Mouse (Mus musculus) neural tube, embryonic 14.5 days (tissue): ENCODE measurements at regions not wholly inside any gene's neighbourhood (a gene's known extent, or its start where the extent isn't known, plus 50 kb on each side); places are given as distances from the start of the nearest gene placed in this dataset. TPM values are rescaled to one million over a fixed set of nuclear protein-coding genes. Genes with fewer than 3 reads are reported as not detected.

Experiments used
- ATAC-seq: fragments of 200-750 bp; cut with Nextera tagmentation; 2 replicates; pipeline ENCODE4 v1.8.0; 2017; ENCODE audit warnings: low read depth, mild to moderate bottlenecking, moderate TSS enrichment, moderate library complexity
- H3K27ac ChIP-seq: fragments of 300-500 bp; sonication (generic); 2 replicates; pipeline ENCODE4 v1.5.1; 2014; ENCODE audit warnings: low read depth, mild to moderate bottlenecking, control low read depth, low read length, moderate library complexity, mixed read lengths
- H3K27me3 ChIP-seq: fragments of 300-500 bp; sonication (generic); 2 replicates; pipeline ENCODE4 v1.6.1; 2014; ENCODE audit warnings: low read length; ENCODE audit not compliant: control insufficient read depth, insufficient read depth
- H3K36me3 ChIP-seq: fragments of 300-500 bp; sonication (generic); 2 replicates; pipeline ENCODE4 v1.6.1; 2014; ENCODE audit warnings: low read length, mixed read lengths; ENCODE audit not compliant: control insufficient read depth, insufficient read depth
- H3K4me1 ChIP-seq: fragments of 300-500 bp; sonication (generic); 2 replicates; pipeline ENCODE4 v1.6.1; 2014; ENCODE audit warnings: low read length; ENCODE audit not compliant: control insufficient read depth, insufficient read depth
- H3K4me2 ChIP-seq: fragments of 300-500 bp; sonication (generic); 2 replicates; pipeline ENCODE4 v1.6.1; 2014; ENCODE audit warnings: mild to moderate bottlenecking, low read depth, low read length, control low read depth
- H3K4me3 ChIP-seq: fragments of 300-500 bp; sonication (generic); 2 replicates; pipeline ENCODE4 v1.5.1; 2014; ENCODE audit warnings: low read depth, low read length, control low read depth, mixed read lengths
- H3K9ac ChIP-seq: fragments of 300-500 bp; sonication (generic); replicated peaks from 2 replicates; pipeline ENCODE4 v1.6.1; 2014; ENCODE audit warnings: low read depth, mild to moderate bottlenecking, control low read depth, low read length, mixed read lengths
- H3K9me3 ChIP-seq: fragments of 300-500 bp; sonication (generic); 2 replicates; pipeline ENCODE4 v1.6.1; 2016; ENCODE audit warnings: low read length; ENCODE audit not compliant: control insufficient read depth
- WGBS: fragments of 180-500 bp; shearing (Covaris S2); extraction: QIAGEN DNeasy Blood & Tissue Kit; methylation state at CpG from one replicate; pipeline ENCODE4 v1.1.7; 2014; 5-methylcytosine and 5-hydroxymethylcytosine counted together
- microRNA-seq: library from miRNA; unstranded; fragments of <30 nt; microRNA quantifications from one replicate; pipeline ENCODE4, GENCODE M21; 2016

GRCm38 (mm10) chr1:136782261-136782660 lies 157.6 kb downstream of the Zfp281 start:
- peak overlapping the region; percentile 27; the same call in 1 of the 2 replicates for H3K4me3 ChIP-seq
- peak overlapping the region; percentile 43 for H3K4me2 ChIP-seq
- 2% methylated on average over 10 of the region's 10 CpGs for WGBS
- peaks cover 21% of the 10 kb centered on the region for H3K4me1 ChIP-seq
- H3K27me3 ChIP-seq: no peaks in the 10 kb centered on the region
- H3K9me3 ChIP-seq: no peaks in the 10 kb centered on the region
- ATAC-seq: peak; percentile 50; the same call in 1 of the 2 replicates
- H3K27ac ChIP-seq: no peak overlapping the region
- H3K36me3 ChIP-seq: no peaks in the 10 kb centered on the region
- no peak overlapping the region for H3K9ac ChIP-seq

GRCm38 (mm10) chr1:136784178-136784577 lies 159.5 kb downstream of the Zfp281 start:
- ATAC-seq: no peak
- no peak overlapping the region for H3K4me3 ChIP-seq
- no peaks in the 10 kb centered on the region for H3K36me3 ChIP-seq
- H3K9me3 ChIP-seq: no peaks in the 10 kb centered on the region
- no peaks in the 10 kb centered on the region for H3K27me3 ChIP-seq
- no peak overlapping the region for H3K27ac ChIP-seq
- no peak overlapping the region for H3K4me2 ChIP-seq
- 61% methylated on average over 9 of the region's 9 CpGs for WGBS
- no peak overlapping the region for H3K9ac ChIP-seq
- H3K4me1 ChIP-seq: peaks cover 14% of the 10 kb centered on the region

- ATAC-seq: no peak
- no peaks in the 10 kb centered on the region for H3K27me3 ChIP-seq
- 66% methylated on average over 30 of the region's 30 CpGs for WGBS
- no peaks in the 10 kb centered on the region for H3K36me3 ChIP-seq
- no peak overlapping the region for H3K4me3 ChIP-seq
- H3K9me3 ChIP-seq: no peaks in the 10 kb centered on the region
- H3K4me2 ChIP-seq: 0 out of 2 replicates have a peak overlapping the region, but pooled peaks have one; percentile 11
- H3K4me1 ChIP-seq: no peaks in the 10 kb centered on the region
- H3K9ac ChIP-seq: no peak overlapping the region
- H3K27ac ChIP-seq: no peak overlapping the region
These were observed 164.3 kb downstream of the Zfp281 start for GRCm38 (mm10) chr1:136788979-136789513.

GRCm38 (mm10) chr1:136791641-136792040 lies 166.9 kb downstream of the Zfp281 start:
- H3K4me2 ChIP-seq: no peak overlapping the region
- no peaks in the 10 kb centered on the region for H3K27me3 ChIP-seq
- no peak overlapping the region for H3K27ac ChIP-seq
- H3K4me1 ChIP-seq: no peaks in the 10 kb centered on the region
- no peak overlapping the region for H3K4me3 ChIP-seq
- H3K9ac ChIP-seq: no peak overlapping the region
- 88% methylated on average over 1 of the region's 1 CpGs for WGBS
- ATAC-seq: no peak
- no peaks in the 10 kb centered on the region for H3K36me3 ChIP-seq
- H3K9me3 ChIP-seq: no peaks in the 10 kb centered on the region

Small RNA genes in the stretch of these regions (microRNA-seq; reads per million reads assigned to microRNA genes)
- gene Gm22132: not detected
